Mouse (Mus musculus) bone marrow macrophage, adult 2 months (primary cell): ENCODE results near the gene Impdh1.

Experiments used
- CTCF ChIP-seq: IDR thresholded peaks from 2 replicates; pipeline ENCODE4 v1.5.1; 2012; ENCODE audit warnings: low read depth, mild to moderate bottlenecking, low read length, moderate library complexity
- POLR2A ChIP-seq: IDR thresholded peaks from 2 replicates; pipeline ENCODE4 v1.6.1; 2012; ENCODE audit warnings: mild to moderate bottlenecking, low read depth, low read length, borderline replicate concordance

DNA sequence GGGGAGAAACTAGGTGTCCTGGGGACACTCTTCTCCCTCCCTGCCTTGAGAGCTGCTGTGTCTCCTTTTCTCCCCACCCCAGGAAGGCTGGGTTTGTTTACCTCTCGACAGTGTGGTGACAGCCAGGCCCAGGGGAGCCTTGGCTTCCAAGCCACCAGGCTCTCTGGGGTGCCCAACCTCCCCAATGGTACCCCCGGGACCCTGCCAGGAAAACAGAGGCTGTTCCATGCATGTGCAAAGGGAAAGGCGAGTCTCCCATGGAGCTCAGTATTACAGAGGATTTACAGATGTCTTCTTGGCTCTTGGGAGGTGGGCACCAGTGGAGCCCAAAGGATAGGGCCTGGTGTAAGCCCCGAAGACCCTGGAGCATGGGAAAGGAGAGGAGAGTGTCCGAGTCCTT lies 2.7 kb downstream of the Impdh1 start:
- TF ChIP-seq POLR2A (no peak), CTCF (no peak)
